Mouse (Mus musculus) right cerebral cortex, adult 2 months (tissue): ENCODE measurements around the gene Eno2.
A peak's percentile ranks its signal among the peaks of the same experiment; 100 is the strongest.
"Not testable (repeated sequence)": the region's sequence is repeated elsewhere in the genome, so short reads cannot be mapped to it uniquely, and the experiment has no call there.

ENCODE experiments used
- DNase-seq, 2 experiments: peaks; one replicate each; pipeline ENCODE4 v3.0.0; 2021 to 2022; ENCODE audit warnings: low spot score in 2 of 2

The Eno2 gene

DNA sequence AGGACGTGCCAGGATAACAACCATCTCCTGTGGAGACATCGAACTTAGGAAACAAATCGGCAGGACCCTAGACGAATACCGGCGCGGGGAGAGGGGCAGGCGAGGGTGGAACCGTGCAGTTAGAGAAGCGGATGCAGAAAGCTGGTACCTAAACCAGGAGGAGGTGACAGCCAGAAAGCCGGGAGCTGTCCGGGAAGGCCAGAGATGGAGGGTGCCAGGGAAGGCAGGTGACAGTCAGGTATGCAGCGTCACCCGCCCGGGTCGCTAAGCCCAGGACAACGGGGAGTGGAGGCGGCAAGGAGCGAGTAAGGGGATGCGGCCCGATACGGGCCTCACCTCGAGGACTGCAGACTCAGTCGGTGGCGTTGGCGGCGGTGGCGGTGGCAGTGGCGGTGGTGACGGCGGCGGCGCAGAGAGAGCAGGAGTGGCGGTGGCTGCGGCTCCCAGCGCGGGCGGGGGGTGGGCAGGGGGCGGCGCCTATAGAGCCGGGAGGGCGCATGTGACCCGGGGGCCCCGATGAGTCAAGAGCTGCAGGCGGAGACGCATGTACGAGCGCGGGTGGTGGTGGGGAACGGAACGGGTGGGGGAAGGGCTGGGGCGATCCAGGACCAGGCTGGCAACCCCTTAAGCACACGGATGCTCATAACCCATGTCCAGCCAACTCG, at the start of gene Eno2:
Eno2 (minus strand) TSS at position 573 of the 665 bp plus-strand sequence.
- peak; percentile 74 to 75 for DNase-seq

DNA sequence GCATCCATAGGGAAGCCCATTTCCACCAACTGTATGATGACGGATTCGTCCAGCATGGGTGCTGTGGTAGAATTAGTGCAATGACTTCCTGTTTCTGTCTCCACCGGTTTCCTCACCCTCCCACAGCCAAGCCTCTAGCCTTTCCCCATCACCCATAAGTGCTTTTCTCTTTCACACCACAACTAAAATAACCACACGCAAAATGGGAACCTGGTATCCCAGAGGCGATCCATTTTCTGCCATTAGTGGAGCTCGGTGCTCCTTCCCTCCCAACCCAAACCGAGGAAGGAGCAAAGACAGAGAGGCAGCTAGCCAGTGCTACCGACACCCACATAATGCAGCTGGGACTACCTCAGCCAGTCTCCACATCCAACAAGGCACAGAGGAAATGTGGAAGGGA, 48.5 kb upstream of the Eno2 start:
- DNase-seq, result peak in 1 of 2 experiments; percentile 39

DNA sequence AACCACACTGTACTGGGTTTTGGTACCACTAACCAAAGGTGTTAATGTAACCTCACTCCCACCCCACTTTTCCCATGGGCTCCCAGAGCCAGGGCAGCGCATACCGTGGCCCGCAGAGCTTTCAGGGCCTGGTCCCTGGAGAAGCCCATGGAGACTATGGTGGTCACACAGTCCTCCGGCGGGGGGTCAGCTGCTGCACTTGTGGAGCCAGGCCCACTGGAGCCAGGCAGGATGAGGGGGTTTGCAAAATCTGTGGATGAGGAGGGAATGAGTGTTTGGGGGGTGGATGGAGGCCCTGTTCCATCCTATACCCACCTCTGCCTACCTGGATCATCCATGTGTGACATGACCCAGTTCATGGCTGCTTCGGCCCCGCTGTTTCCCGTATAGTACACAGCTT, 48.1 kb upstream of the Eno2 start:
- no peak for DNase-seq

DNA sequence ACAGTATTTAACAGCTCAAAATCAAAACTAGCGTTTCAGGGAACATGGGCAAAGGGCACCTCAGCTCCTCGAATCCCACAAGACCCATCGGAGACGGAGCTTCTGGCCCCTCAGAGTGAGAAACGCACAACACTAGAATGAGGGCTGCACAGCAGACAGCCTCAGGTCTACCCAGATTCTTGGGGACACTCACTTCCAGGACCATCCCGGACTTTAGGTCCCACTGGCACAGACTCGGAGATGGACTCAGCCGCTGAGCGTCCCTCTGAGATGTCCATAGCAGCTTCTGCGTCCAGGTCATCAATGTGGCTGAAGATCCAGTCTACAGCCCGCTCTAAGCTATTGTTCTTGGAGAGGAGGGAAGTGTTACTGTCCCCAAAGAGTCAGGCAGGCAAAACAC, 47.7 kb upstream of the Eno2 start:
- no peak for DNase-seq

DNA sequence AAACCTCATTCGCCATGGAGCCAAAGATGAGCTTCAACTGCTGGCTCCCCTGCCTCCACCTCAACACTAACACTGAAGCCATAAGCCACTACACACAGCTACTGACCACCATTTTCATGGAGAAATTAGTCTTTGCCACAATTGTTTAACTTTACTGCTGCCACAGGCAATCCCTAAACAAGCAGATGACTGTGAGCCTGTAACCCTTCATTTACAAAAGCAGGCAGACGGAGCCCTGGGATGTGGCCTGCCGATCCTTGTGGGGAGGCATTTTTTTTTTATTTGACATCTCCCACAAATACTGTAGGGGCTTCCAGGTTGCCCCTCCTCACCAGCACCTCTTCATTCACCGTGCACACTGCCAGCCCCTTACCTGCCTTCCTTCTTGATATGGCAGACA, 47.1 kb upstream of the Eno2 start:
- DNase-seq, result no peak

- no peak for DNase-seq
Measured at GRCm38 (mm10) chr6:124814858-124815774, 45.6 kb upstream of the Eno2 start.

GRCm38 (mm10) chr6:124814448-124814847, 45.0 kb upstream of the Eno2 start:
- DNase-seq, result no peak

DNA sequence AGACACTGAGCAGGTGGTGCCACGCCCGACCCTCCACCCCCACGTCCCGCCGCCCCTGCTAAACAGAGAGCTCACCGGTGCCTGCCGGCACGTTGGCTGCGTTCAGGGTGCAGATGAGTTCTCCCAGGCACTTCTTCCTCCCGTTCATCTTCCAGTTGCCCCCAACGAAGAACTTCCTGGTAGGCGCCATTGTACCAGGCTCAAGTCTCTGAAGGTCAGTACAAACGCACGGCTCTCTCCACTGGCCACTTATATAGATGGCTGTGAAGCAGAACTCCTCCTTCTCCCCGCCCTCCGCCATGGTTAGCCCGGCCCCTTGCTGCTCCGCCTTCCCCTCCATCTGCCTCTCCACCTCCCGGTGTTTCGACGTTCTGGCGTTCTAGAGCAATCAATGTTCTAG, 44.5 kb upstream of the Eno2 start, which contains the start of gene Tpi1:
Tpi1 (minus strand) TSS at position 364 of the 400 bp plus-strand sequence.
- DNase-seq, result peak; percentile 86 to 89

DNA sequence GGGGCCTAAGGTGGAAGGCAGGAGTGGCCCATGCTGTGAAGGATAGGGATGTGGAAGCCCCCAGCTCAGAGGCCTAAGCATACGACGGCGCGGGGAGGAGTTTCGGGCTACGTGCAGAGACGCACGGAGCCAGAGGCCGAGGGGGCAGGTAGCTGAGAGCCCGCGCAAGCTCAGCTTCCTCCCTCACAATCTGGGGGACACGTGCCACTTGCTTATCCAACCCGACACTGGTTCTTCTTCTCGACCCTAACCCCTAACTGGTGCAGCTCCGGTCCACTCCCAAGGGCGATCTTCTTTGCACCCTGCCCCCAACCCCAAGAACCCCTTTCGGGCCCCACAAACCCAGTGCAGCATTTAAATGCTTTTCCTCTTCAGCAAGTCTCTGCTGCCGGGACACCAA, 44.0 kb upstream of the Eno2 start:
- peak; percentile 70 for DNase-seq

GRCm38 (mm10) chr6:124812848-124813247, 43.4 kb upstream of the Eno2 start:
- DNase-seq, result peak in 1 of 2 experiments; percentile 24

DNA sequence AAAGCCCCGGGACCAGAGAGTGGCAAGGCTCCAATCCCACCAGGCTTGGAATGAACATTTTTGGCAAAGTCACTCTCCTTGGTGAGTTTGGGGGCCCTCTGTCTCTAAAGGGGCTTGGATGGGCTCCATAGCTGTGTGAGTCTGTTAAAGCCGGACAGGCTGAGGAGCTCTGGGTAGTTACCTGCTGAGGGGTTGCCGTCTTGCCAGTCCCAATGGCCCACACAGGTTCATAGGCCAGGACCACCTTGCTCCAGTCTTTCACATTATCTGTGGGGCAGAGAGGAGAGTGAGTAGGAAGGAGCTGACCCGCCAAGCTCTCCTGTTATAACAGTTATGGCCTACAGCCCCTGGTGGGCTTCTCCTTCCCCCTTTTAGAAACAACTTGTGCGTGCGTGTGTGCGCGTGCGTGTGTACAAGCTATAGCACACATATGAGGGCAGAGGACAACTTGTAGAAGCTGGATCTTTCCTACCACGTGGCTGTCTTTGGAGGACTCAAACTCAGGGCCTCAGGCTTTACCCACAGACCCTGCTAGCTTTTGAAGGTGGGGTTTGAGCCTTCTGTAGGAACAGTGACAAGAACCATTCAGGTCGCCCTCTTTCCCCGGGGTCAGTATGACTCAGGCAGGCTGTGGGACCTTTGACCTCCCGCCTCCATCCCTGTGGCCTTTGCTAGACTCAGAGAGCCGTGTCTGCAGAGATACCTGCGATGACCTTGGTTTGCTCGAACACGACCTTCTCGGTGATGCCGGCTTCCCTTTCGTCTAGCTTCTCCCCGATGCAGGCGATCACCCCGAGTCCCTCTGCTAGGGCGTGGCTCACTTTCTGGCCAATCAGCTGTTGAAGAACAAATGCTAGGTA, 42.5 kb upstream of the Eno2 start:
- DNase-seq, result no peak

GRCm38 (mm10) chr6:124811403-124811665, 41.9 kb upstream of the Eno2 start:
- DNase-seq, result no peak

GRCm38 (mm10) chr6:124810566-124811402, 41.3 kb upstream of the Eno2 start:
- not testable (repeated sequence) for DNase-seq

GRCm38 (mm10) chr6:124809775-124810538, 40.5 kb upstream of the Eno2 start:
- no peak for DNase-seq

DNA sequence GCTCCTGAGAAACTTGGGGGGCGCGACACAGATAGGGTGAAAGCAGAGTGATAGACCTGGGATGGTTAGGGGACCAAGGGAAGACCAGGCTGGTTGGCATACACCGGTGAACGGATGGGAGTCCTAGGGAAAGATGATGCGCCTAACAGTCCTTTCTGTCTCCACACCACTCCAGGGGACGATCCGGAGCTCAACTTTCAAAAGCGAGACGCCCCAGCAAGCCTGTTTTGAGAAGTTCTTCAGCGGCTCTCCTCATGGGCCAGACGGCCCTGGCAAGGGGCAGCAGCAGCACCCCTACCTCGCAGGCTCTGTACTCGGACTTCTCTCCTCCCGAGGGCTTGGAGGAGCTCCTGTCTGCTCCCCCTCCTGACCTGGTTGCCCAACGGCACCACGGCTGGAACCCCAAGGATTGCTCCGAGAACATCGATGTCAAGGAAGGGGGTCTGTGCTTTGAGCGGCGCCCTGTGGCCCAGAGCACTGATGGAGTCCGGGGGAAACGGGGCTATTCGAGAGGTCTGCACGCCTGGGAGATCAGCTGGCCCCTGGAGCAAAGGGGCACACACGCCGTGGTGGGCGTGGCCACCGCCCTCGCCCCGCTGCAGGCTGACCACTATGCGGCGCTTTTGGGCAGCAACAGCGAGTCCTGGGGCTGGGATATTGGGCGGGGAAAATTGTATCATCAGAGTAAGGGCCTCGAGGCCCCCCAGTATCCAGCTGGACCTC, 39.7 kb upstream of the Eno2 start:
- DNase-seq, result peak in 1 of 2 experiments; percentile 71

GRCm38 (mm10) chr6:124808358-124809012, 39.0 kb upstream of the Eno2 start, which contains the start of gene Spsb2:
Gene Spsb2 (plus strand): TSS chr6:124808661.
- DNase-seq, result peak; percentile 27 to 57

- no peak for DNase-seq
Measured at GRCm38 (mm10) chr6:124807986-124808357, 38.5 kb upstream of the Eno2 start.

DNA sequence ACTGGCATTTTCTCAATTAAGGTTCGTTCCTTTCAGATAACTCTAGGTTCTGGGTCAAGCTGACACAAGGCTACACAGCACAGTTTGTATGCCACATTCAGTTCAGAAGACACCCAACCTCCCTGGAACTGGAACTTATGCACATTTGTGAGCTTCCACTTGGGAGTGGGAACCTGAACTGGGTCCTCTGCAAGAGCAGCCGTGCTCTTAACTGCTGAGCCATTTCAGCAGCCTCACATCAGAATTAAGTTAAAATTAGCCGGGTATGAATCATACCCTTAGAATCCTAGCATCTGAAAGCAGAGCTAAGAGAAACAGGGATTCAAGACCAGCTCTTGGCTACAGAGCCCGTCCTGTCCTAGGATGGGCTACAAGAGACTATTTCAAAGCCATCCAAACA, 37.9 kb upstream of the Eno2 start:
- peak; percentile 38 to 49 for DNase-seq

DNA sequence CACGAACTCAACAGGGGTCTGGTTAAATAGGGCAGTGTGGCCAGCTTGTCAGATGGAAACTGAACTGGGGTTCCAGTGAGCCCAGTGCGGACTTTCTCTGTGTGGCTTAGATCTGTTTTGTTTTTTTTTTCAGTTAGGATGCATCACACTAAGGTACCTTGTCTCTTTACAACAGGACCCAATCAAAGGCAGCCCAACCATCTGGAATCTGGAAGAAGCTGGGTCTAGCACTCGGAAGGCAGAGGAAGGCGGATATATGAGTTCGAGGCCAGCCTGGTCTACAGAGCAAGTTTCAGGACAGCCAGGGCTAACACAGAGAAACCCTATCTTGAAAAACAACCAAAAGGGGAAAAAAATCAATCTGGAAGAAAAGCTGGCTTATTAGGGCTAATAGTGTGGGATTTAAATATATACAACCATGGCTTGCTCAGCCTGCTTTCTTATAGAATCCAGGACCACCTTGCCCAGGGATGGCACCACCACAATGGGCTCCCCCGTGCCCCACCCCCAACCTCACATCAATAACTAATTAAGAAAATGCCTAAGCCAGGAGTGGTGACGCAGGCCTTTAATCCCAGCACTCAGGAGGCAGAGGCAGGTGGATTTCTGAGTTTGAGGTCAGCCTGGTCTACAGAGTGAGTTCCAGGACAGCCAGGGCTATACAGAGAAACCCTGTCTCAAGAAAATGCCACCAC, 37.1 kb upstream of the Eno2 start:
- DNase-seq, result no peak
